Mouse (Mus musculus) intestine, postnatal 0 days (tissue): ENCODE measurements at regions not wholly inside any gene's neighbourhood (a gene's known extent, or its start where the extent isn't known, plus 50 kb on each side); places are given as distances from the start of the nearest gene placed in this dataset.
A peak's percentile ranks its signal among the peaks of the same experiment; 100 is the strongest.
"Not testable (repeated sequence)": the region's sequence is repeated elsewhere in the genome, so short reads cannot be mapped to it uniquely, and the experiment has no call there.

Experiments
- ATAC-seq: fragments of 200-750 bp; cut with Nextera tagmentation; 2 replicates; pipeline ENCODE4 v1.8.0; 2017; ENCODE audit warnings: mild to moderate bottlenecking, moderate TSS enrichment, moderate library complexity
- H3K27ac ChIP-seq: fragments of 300-500 bp; sonication (generic); 2 replicates; pipeline ENCODE4 v1.5.1; 2014; ENCODE audit warnings: mild to moderate bottlenecking, low read depth, low read length, moderate library complexity
- H3K27me3 ChIP-seq: fragments of 300-500 bp; sonication (generic); replicated peaks from 2 replicates; pipeline ENCODE4 v1.6.1; 2014; ENCODE audit warnings: low read length, mixed read lengths; ENCODE audit not compliant: control insufficient read depth, insufficient read depth
- H3K36me3 ChIP-seq: fragments of 300-500 bp; sonication (generic); 2 replicates; pipeline ENCODE4 v1.6.1; 2014; ENCODE audit warnings: mild to moderate bottlenecking, moderate library complexity; ENCODE audit not compliant: control insufficient read depth, insufficient read depth
- H3K4me1 ChIP-seq: fragments of 300-500 bp; sonication (generic); replicated peaks from 2 replicates; pipeline ENCODE4 v1.6.1; 2014; ENCODE audit warnings: antibody characterized with exemption, low read length, mixed read lengths; ENCODE audit not compliant: control insufficient read depth, insufficient read depth
- H3K4me2 ChIP-seq: fragments of 300-500 bp; sonication (generic); replicated peaks from 2 replicates; pipeline ENCODE4 v1.6.1; 2014; ENCODE audit warnings: low read depth, mild to moderate bottlenecking, moderate library complexity
- H3K4me3 ChIP-seq: fragments of 300-500 bp; sonication (generic); 2 replicates; pipeline ENCODE4 v1.5.1; 2014; ENCODE audit warnings: low read depth, low read length
- H3K9ac ChIP-seq: fragments of 300-500 bp; sonication (generic); 2 replicates; pipeline ENCODE4 v1.6.1; 2014; ENCODE audit warnings: mild to moderate bottlenecking, low read depth, low read length
- H3K9me3 ChIP-seq: fragments of 300-500 bp; sonication (generic); 2 replicates; pipeline ENCODE4 v1.6.1; 2016; ENCODE audit warnings: mixed run types; ENCODE audit not compliant: control insufficient read depth
- CTCF ChIP-seq: sonication (generic); IDR thresholded peaks from 2 replicates; pipeline ENCODE4 v1.5.1; 2016; ENCODE audit warnings: low read depth, mild to moderate bottlenecking, control low read depth, antibody characterized with exemption, moderate library complexity
- WGBS: fragments of 180-500 bp; shearing (Covaris S2); extraction: QIAGEN DNeasy Blood & Tissue Kit; methylation state at CpG from one replicate; pipeline ENCODE4 v1.1.7; 2014; 5-methylcytosine and 5-hydroxymethylcytosine counted together

DNA sequence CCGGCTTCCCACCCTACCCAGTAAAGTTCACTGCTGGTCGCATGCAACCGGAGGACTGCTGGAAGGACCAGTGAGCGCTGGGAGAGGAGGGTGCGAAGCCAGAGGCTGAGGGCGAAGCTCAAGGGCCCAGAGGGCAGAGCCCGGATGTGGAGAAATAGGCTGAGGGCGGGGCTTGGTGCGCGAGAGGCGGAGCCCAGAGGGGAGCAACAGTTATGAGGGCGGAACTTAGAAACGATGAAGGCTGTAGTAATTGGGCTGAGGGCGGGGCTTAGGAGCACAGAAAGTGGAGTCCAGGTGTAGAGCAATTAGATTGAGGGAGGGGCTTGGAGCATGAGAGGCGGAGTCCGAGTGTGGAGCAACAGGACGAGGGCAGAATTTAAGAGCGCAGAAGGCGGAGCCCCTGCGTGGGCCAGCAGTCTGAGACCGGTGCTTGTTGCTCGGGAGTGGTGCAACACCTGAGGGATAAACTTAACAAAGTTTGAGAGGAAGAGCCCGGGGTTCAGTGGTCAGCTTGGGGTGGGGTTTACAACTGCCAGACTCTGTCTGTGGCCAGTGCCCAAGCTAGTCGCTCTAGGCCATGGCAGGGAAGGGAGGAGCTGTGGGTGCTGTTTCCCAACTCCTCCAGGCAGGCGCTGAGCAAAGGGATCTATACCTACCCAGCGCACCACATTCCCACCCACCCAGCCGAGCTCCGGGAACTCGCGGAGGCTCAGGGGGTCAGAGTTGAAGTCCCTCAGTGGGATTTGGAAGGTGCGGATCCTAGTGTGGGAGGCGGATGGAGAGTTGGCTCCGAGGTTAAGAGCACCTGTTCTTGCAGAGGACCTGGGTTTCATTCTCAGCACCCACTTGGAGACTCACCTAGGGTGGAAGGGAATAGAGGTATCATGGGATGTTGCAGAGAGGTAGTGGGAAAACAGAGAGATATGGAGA, 216.2 kb downstream of the Samd9l start:
- peaks cover 14% of the 10 kb centered on the region; the same call in 1 of the 2 replicates for H3K9me3 ChIP-seq
- H3K27me3 ChIP-seq = no peaks in the 10 kb centered on the region
- TF ChIP-seq CTCF = no peak
- no peak overlapping the region for H3K27ac ChIP-seq
- H3K36me3 ChIP-seq = no peaks in the 10 kb centered on the region
- ATAC-seq = peak; percentile 86
- WGBS = 40% methylated on average over 33 of the region's 33 CpGs
- no peaks in the 10 kb centered on the region for H3K4me1 ChIP-seq
- H3K9ac ChIP-seq = no peak overlapping the region
- peak overlapping the region; percentile 54 for H3K4me2 ChIP-seq
- H3K4me3 ChIP-seq = peak overlapping the region; percentile 26

DNA sequence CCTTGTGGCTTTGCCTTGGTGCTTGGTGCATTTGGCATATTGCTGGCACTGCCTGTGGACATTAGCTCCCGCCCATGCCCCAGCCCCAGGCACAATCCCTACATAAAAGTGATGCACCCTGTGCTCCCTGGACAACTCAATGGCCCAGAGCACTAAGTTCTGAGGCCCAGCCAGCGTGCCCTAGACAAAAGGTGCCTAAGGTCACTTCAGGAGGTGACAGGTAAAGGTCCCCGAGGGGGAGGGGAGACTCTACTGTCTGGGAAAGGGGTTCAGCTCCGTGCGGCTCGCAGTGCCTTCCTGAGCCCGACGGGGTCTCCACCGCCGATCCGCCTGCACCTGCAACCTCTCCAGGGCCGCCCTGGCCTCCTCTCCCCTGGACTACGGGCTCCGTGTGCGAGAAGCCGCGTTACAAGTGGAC, 216.9 kb downstream of the Samd9l start:
- not testable (repeated sequence) for H3K27me3 ChIP-seq, H3K9ac ChIP-seq, H3K4me1 ChIP-seq, H3K36me3 ChIP-seq, H3K27ac ChIP-seq
- peak; percentile 11 for ATAC-seq
- H3K9me3 ChIP-seq = peaks cover 14% of the 10 kb centered on the region; the same call in 1 of the 2 replicates
- 36% methylated on average over 17 of the region's 17 CpGs for WGBS
- peak overlapping the region; percentile 26 for H3K4me3 ChIP-seq
- H3K4me2 ChIP-seq = peak overlapping the region; percentile 54

GRCm38 (mm10) chr6:3179603-3180348, 219.6 kb downstream of the Samd9l start:
- H3K4me1 ChIP-seq, H3K36me3 ChIP-seq, H3K9ac ChIP-seq, H3K27ac ChIP-seq, H3K4me3 ChIP-seq, H3K4me2 ChIP-seq, H3K27me3 ChIP-seq: not testable (repeated sequence)
- ATAC-seq = peak; percentile 55
- 62% methylated on average over 7 of the region's 10 CpGs for WGBS
- peaks cover 14% of the 10 kb centered on the region; the same call in 1 of the 2 replicates for H3K9me3 ChIP-seq

DNA sequence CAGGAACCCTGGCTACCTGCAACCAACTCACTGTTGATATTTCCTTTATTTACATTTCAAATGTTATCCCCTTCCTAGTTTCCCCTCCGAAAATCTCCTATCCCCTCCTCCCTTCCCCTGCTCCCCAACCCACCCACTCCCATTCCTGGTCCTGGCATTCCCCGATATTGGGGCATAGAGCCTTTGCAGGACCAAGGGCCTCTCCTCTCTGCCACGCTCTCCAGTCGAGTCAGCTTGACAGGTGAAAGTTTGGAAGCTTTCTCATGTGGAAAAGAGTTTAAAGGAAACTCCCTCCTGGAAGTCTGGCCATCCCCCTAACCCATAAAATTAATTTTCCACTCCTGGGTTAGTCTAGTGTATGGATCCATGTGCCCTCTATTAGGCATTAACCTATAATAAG, 229.9 kb downstream of the Samd9l start:
- not testable (repeated sequence) for H3K4me2 ChIP-seq, H3K4me3 ChIP-seq, H3K27ac ChIP-seq, H3K9me3 ChIP-seq, H3K9ac ChIP-seq, ATAC-seq, H3K27me3 ChIP-seq, H3K36me3 ChIP-seq, H3K4me1 ChIP-seq
- 53% methylated on average over 4 of the region's 4 CpGs for WGBS

DNA sequence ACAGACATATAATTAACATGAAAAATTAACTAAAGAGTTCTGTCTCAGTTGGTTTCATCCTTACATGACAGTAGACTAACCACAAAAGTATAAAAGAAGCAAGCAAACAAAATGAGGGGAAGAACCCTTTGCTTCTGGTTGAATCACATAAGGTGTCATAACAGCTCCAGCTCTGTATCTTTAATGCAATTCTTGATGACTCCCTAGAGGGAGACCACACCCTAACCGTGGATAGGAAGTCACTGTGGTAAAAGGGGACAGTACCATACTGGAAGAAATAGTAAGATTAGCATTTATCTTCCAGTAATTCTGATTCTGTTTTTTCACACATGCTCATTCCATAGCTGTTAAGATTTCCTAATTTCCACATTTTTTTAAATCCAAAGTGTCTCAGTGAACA, 233.2 kb downstream of the Samd9l start:
- H3K9me3 ChIP-seq, ATAC-seq, H3K4me2 ChIP-seq, H3K36me3 ChIP-seq, H3K27ac ChIP-seq, H3K4me3 ChIP-seq, H3K27me3 ChIP-seq, H3K9ac ChIP-seq, H3K4me1 ChIP-seq: not testable (repeated sequence)
- 40% methylated on average over 1 of the region's 1 CpGs for WGBS

DNA sequence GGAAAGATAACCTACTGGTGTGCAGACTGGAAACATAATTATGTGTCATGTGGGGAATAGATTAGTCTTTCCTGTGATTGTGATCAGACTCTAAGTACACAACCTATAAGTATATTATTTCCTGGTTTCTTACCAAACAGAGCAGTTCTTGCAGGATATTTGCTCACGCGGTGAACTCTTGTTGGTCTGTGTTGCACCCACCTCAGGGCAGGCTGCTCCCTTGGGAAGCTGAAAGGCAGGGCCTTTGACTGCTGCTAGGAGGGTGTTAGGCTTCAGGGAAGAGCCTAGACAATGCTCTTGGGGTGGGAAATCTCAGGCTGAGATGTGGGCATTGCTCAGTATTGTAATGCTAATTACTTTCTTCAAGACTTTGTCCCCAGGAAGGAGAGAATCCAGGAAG, 247.5 kb downstream of the Samd9l start:
- H3K4me2 ChIP-seq, H3K27me3 ChIP-seq, H3K36me3 ChIP-seq, ATAC-seq, H3K4me1 ChIP-seq, H3K9me3 ChIP-seq, H3K9ac ChIP-seq, H3K4me3 ChIP-seq, H3K27ac ChIP-seq: not testable (repeated sequence)
- 51% methylated on average over 2 of the region's 2 CpGs for WGBS

GRCm38 (mm10) chr6:3137823-3138222, 261.5 kb downstream of the Samd9l start:
- not testable (repeated sequence) for H3K4me3 ChIP-seq, ATAC-seq, H3K4me1 ChIP-seq, H3K9ac ChIP-seq, H3K27ac ChIP-seq, H3K9me3 ChIP-seq, H3K27me3 ChIP-seq, H3K36me3 ChIP-seq, H3K4me2 ChIP-seq
- WGBS = 80% methylated on average over 3 of the region's 3 CpGs

- not testable (repeated sequence) for H3K27me3 ChIP-seq, H3K36me3 ChIP-seq, H3K9ac ChIP-seq, ATAC-seq, H3K27ac ChIP-seq, H3K4me3 ChIP-seq, H3K9me3 ChIP-seq, H3K4me2 ChIP-seq, H3K4me1 ChIP-seq
- WGBS = 81% methylated on average over 4 of the region's 4 CpGs
These were observed 265.6 kb downstream of the Samd9l start for GRCm38 (mm10) chr6:3133763-3134162.

- H3K27ac ChIP-seq, H3K36me3 ChIP-seq, H3K9ac ChIP-seq, ATAC-seq, H3K4me3 ChIP-seq, H3K4me2 ChIP-seq, H3K4me1 ChIP-seq, H3K27me3 ChIP-seq, H3K9me3 ChIP-seq: not testable (repeated sequence)
- 22% methylated on average over 1 of the region's 3 CpGs for WGBS
These were observed 283.1 kb downstream of the Samd9l start for GRCm38 (mm10) chr6:3116296-3116695.
